Mouse (Mus musculus): ENCODE data around the gene Trim30c. TPM values are rescaled to one million over a fixed set of nuclear protein-coding genes. Genes with fewer than 3 reads are reported as not detected.
"Not testable (repeated sequence)": the region's sequence is repeated elsewhere in the genome, so short reads cannot be mapped to it uniquely, and the experiment has no call there.

The Trim30c gene
- polyA plus RNA-seq, 1 experiment from 2014 or later, result 0.11 TPM

GRCm38 (mm10) chr7:104353600-104353967, 47.1 kb downstream of the Trim30c start:
- H3K4me2 ChIP-seq (ENCODE audit: low read length), result peak overlapping the region; percentile 46
- H3K9me3 ChIP-seq (ENCODE audit: control insufficient read depth, low read length), result no peaks in the 10 kb centered on the region
- WGBS, result 53% methylated on average over 2 of the region's 2 CpGs
- H3K27ac ChIP-seq (replicated peaks in 1 of 2; ENCODE audit: control insufficient read depth in 1 of 2, insufficient read depth in 1 of 2, low read depth in 2 of 2, low read length in 2 of 2), result peak overlapping the region; percentile 33 to 73
- H3K4me1 ChIP-seq (ENCODE audit: control insufficient read depth in 2 of 2, insufficient read depth in 2 of 2, low read length in 2 of 2), result peaks cover 0 to 6% of the 10 kb centered on the region in 2 experiments; a peak in 2 of 4 replicates
- no peaks in the 10 kb centered on the region for H3K27me3 ChIP-seq (ENCODE audit: control insufficient read depth, insufficient read depth, low read length)
- peak; percentile 20; the same call in 1 of the 2 replicates for ATAC-seq (ENCODE audit: insufficient number of reproducible peaks, insufficient read depth, low FRiP score, low read depth)
- no peaks in the 10 kb centered on the region for H3K36me3 ChIP-seq (ENCODE audit: control insufficient read depth, insufficient read depth, low read length)
- H3K4me3 ChIP-seq (ENCODE audit: control insufficient read depth in 1 of 2, insufficient read depth in 1 of 2, low read depth in 1 of 2, low read length in 2 of 2), result peak overlapping the region; percentile 49 to 56; a peak in 2 of 4 replicates
- H3K9ac ChIP-seq (ENCODE audit: low read length), result no peak overlapping the region

- Histone ChIP-seq H3K27ac (replicated peaks in 1 of 2; ENCODE audit: control insufficient read depth in 1 of 2, insufficient read depth in 1 of 2, low read depth in 2 of 2, low read length in 2 of 2) (peak within 1 kb of the TSS; percentile 68 to 73), H3K4me1 (ENCODE audit: control insufficient read depth in 2 of 2, insufficient read depth in 2 of 2, low read length in 2 of 2) (peaks cover 0 to 6% of the 10 kb centered on the region in 2 experiments; a peak in 2 of 4 replicates), H3K4me3 (ENCODE audit: control insufficient read depth in 1 of 2, insufficient read depth in 1 of 2, low read depth in 1 of 2, low read length in 2 of 2) (peak within 1 kb of the TSS; percentile 49 to 56), H3K9me3 (ENCODE audit: control insufficient read depth, low read length) (no peaks in the 10 kb centered on the region), H3K36me3 (ENCODE audit: control insufficient read depth, insufficient read depth, low read length) (no peaks in the 10 kb centered on the region), H3K9ac (ENCODE audit: low read length) (peak within 1 kb of the TSS; percentile 72), H3K4me2 (ENCODE audit: low read length) (peak within 1 kb of the TSS; percentile 70), H3K27me3 (ENCODE audit: control insufficient read depth, insufficient read depth, low read length) (no peaks in the 10 kb centered on the region)
- ATAC-seq (ENCODE audit: insufficient number of reproducible peaks, insufficient read depth, low FRiP score, low read depth), result peak; percentile 99
- 4% methylated on average over 14 of the region's 14 CpGs for WGBS
Observed at GRCm38 (mm10) chr7:104352717-104353599, 47.7 kb downstream of the Trim30c start, which contains the start of gene Trim12c. Gene Trim12c, minus strand, starts transcription at chr7:104353362.

GRCm38 (mm10) chr7:104348043-104348442, 52.6 kb downstream of the Trim30c start:
- not testable (repeated sequence) for H3K4me1 ChIP-seq (ENCODE audit: control insufficient read depth in 2 of 2, insufficient read depth in 2 of 2, low read length in 2 of 2); H3K27me3 ChIP-seq (ENCODE audit: control insufficient read depth, insufficient read depth, low read length); H3K4me2 ChIP-seq (ENCODE audit: low read length); ATAC-seq (ENCODE audit: insufficient number of reproducible peaks, insufficient read depth, low FRiP score, low read depth); H3K27ac ChIP-seq (replicated peaks in 1 of 2; ENCODE audit: control insufficient read depth in 1 of 2, insufficient read depth in 1 of 2, low read depth in 2 of 2, low read length in 2 of 2); H3K4me3 ChIP-seq (ENCODE audit: control insufficient read depth in 1 of 2, insufficient read depth in 1 of 2, low read depth in 1 of 2, low read length in 2 of 2); H3K9me3 ChIP-seq (ENCODE audit: control insufficient read depth, low read length); H3K9ac ChIP-seq (ENCODE audit: low read length)
- WGBS, result 91% methylated on average over 4 of the region's 4 CpGs
- H3K36me3 ChIP-seq (ENCODE audit: control insufficient read depth, insufficient read depth, low read length), result peaks cover 13% of the 10 kb centered on the region

GRCm38 (mm10) chr7:104340744-104341143, 59.9 kb downstream of the Trim30c start:
- H3K4me2 ChIP-seq (ENCODE audit: low read length); H3K4me1 ChIP-seq (ENCODE audit: control insufficient read depth in 2 of 2, insufficient read depth in 2 of 2, low read length in 2 of 2); H3K27ac ChIP-seq (replicated peaks in 1 of 2; ENCODE audit: control insufficient read depth in 1 of 2, insufficient read depth in 1 of 2, low read depth in 2 of 2, low read length in 2 of 2); H3K27me3 ChIP-seq (ENCODE audit: control insufficient read depth, insufficient read depth, low read length); H3K36me3 ChIP-seq (ENCODE audit: control insufficient read depth, insufficient read depth, low read length); H3K4me3 ChIP-seq (ENCODE audit: control insufficient read depth in 1 of 2, insufficient read depth in 1 of 2, low read depth in 1 of 2, low read length in 2 of 2); ATAC-seq (ENCODE audit: insufficient number of reproducible peaks, insufficient read depth, low FRiP score, low read depth); H3K9ac ChIP-seq (ENCODE audit: low read length); H3K9me3 ChIP-seq (ENCODE audit: control insufficient read depth, low read length): not testable (repeated sequence)
- 77% methylated on average over 2 of the region's 4 CpGs for WGBS

GRCm38 (mm10) chr7:104335547-104335946, 65.1 kb downstream of the Trim30c start:
- WGBS, result 62% methylated on average over 3 of the region's 3 CpGs

More at GRCm38 (mm10) chr7:104335547-104335946, 65.1 kb downstream of the Trim30c start:
- not testable (repeated sequence) for H3K36me3 ChIP-seq (ENCODE audit: control insufficient read depth, insufficient read depth, low read length); H3K4me1 ChIP-seq (ENCODE audit: control insufficient read depth in 2 of 2, insufficient read depth in 2 of 2, low read length in 2 of 2); H3K27ac ChIP-seq (replicated peaks in 1 of 2; ENCODE audit: control insufficient read depth in 1 of 2, insufficient read depth in 1 of 2, low read depth in 2 of 2, low read length in 2 of 2); ATAC-seq (ENCODE audit: insufficient number of reproducible peaks, insufficient read depth, low FRiP score, low read depth); H3K4me2 ChIP-seq (ENCODE audit: low read length); H3K9me3 ChIP-seq (ENCODE audit: control insufficient read depth, low read length); H3K27me3 ChIP-seq (ENCODE audit: control insufficient read depth, insufficient read depth, low read length); H3K4me3 ChIP-seq (ENCODE audit: control insufficient read depth in 1 of 2, insufficient read depth in 1 of 2, low read depth in 1 of 2, low read length in 2 of 2); H3K9ac ChIP-seq (ENCODE audit: low read length)

Other genes starting within 250 kb of the Trim30c start
- not detected in 2 replicates for gene Olfm5, start 236.0 kb downstream of the Trim30c start, polyA plus RNA-seq (2014; fragmentation: Nextera tagmentation; extraction: Ambion mirVana)
- 0.08 and 0.39 TPM in 2 replicates for gene Olfr648, start 217.4 kb downstream of the Trim30c start, polyA plus RNA-seq (2014; fragmentation: Nextera tagmentation; extraction: Ambion mirVana)
- not detected in 2 replicates for gene Olfr649, start 204.9 kb downstream of the Trim30c start, polyA plus RNA-seq (2014; fragmentation: Nextera tagmentation; extraction: Ambion mirVana)
- 1.9 and 2.3 TPM in 2 replicates for gene Trim6, start 182.0 kb downstream of the Trim30c start, polyA plus RNA-seq (2014; fragmentation: Nextera tagmentation; extraction: Ambion mirVana)
- 3.6 and 4.7 TPM in 2 replicates for gene Trim34a, start 156.4 kb downstream of the Trim30c start, polyA plus RNA-seq (2014; fragmentation: Nextera tagmentation; extraction: Ambion mirVana)
- gene Trim5, start 112.7 kb downstream of the Trim30c start, polyA plus RNA-seq (2014; fragmentation: Nextera tagmentation; extraction: Ambion mirVana), result 0.47 and 0.54 TPM in 2 replicates
- 8.0 and 9.5 TPM in 2 replicates for gene Trim12a, start 85.4 kb downstream of the Trim30c start, polyA plus RNA-seq (2014; fragmentation: Nextera tagmentation; extraction: Ambion mirVana)
- gene Trim34b, start 71.4 kb downstream of the Trim30c start, polyA plus RNA-seq (2014; fragmentation: Nextera tagmentation; extraction: Ambion mirVana), result 0.20 TPM in 1 of 2 replicates, not detected in the other
- 2.0 and 2.6 TPM in 2 replicates for gene Trim12c, start 47.5 kb downstream of the Trim30c start, polyA plus RNA-seq (2014; fragmentation: Nextera tagmentation; extraction: Ambion mirVana)
- not detected in 2 replicates for gene Trim30b, start 31.0 kb downstream of the Trim30c start, polyA plus RNA-seq (2014; fragmentation: Nextera tagmentation; extraction: Ambion mirVana)
- 1.2 and 1.6 TPM in 2 replicates for gene Trim30a, start 64.4 kb upstream of the Trim30c start, polyA plus RNA-seq (2014; fragmentation: Nextera tagmentation; extraction: Ambion mirVana)
- 0.70 and 0.98 TPM in 2 replicates for gene Trim30d, start 107.0 kb upstream of the Trim30c start, polyA plus RNA-seq (2014; fragmentation: Nextera tagmentation; extraction: Ambion mirVana)
- not detected in 2 replicates for gene Olfr651, start 149.3 kb upstream of the Trim30c start, polyA plus RNA-seq (2014; fragmentation: Nextera tagmentation; extraction: Ambion mirVana)
- gene Olfr652, start 160.1 kb upstream of the Trim30c start, polyA plus RNA-seq (2014; fragmentation: Nextera tagmentation; extraction: Ambion mirVana), result not detected in 2 replicates
- not detected in 2 replicates for gene Olfr653, start 176.5 kb upstream of the Trim30c start, polyA plus RNA-seq (2014; fragmentation: Nextera tagmentation; extraction: Ambion mirVana)
- not detected in 2 replicates for gene Olfr654, start 186.2 kb upstream of the Trim30c start, polyA plus RNA-seq (2014; fragmentation: Nextera tagmentation; extraction: Ambion mirVana)
- gene Olfr655, start 200.9 kb upstream of the Trim30c start, polyA plus RNA-seq (2014; fragmentation: Nextera tagmentation; extraction: Ambion mirVana), result not detected in 2 replicates
- not detected in 2 replicates for gene Olfr656, start 213.1 kb upstream of the Trim30c start, polyA plus RNA-seq (2014; fragmentation: Nextera tagmentation; extraction: Ambion mirVana)
- not detected in 2 replicates for gene Olfr657, start 224.0 kb upstream of the Trim30c start, polyA plus RNA-seq (2014; fragmentation: Nextera tagmentation; extraction: Ambion mirVana)
- gene Olfr658, start 246.5 kb upstream of the Trim30c start, polyA plus RNA-seq (2014; fragmentation: Nextera tagmentation; extraction: Ambion mirVana), result not detected in 2 replicates